Mouse (Mus musculus) thymus, postnatal 25 days (tissue): ENCODE results near the gene Klf4.

ENCODE experiments used
- DNase-seq: peaks from one replicate; pipeline ENCODE4 v3.0.0; 2022

Gene Klf4

GRCm38 (mm10) chr4:55532407-55533195, at the start of gene Klf4:
Gene Klf4 (minus strand): TSS chr4:55532466.
- peak; percentile 93 for DNase-seq

GRCm38 (mm10) chr4:55571432-55571831, 39.2 kb upstream of the Klf4 start:
- no peak for DNase-seq

- DNase-seq, result no peak
Observed at GRCm38 (mm10) chr4:55567986-55568385, 35.7 kb upstream of the Klf4 start.

GRCm38 (mm10) chr4:55567575-55567974, 35.3 kb upstream of the Klf4 start:
- DNase-seq, result no peak

- no peak for DNase-seq
Observed at GRCm38 (mm10) chr4:55564317-55564716, 32.1 kb upstream of the Klf4 start.

- no peak for DNase-seq
Observed at GRCm38 (mm10) chr4:55563050-55563449, 30.8 kb upstream of the Klf4 start.

- DNase-seq, result no peak
Observed at GRCm38 (mm10) chr4:55562062-55562461, 29.8 kb upstream of the Klf4 start.

- no peak for DNase-seq
Observed at GRCm38 (mm10) chr4:55546869-55547268, 14.6 kb upstream of the Klf4 start.

GRCm38 (mm10) chr4:55542753-55543152, 10.5 kb upstream of the Klf4 start:
- no peak for DNase-seq

GRCm38 (mm10) chr4:55541654-55542053, 9.4 kb upstream of the Klf4 start:
- no peak for DNase-seq

GRCm38 (mm10) chr4:55541221-55541620, 9.0 kb upstream of the Klf4 start:
- DNase-seq, result no peak

- DNase-seq, result no peak
Observed at GRCm38 (mm10) chr4:55535012-55535411, 2.7 kb upstream of the Klf4 start.

- DNase-seq, result no peak
Observed at GRCm38 (mm10) chr4:55534510-55534909, 2.2 kb upstream of the Klf4 start.

GRCm38 (mm10) chr4:55533803-55534254, 1.6 kb upstream of the Klf4 start:
- no peak for DNase-seq

GRCm38 (mm10) chr4:55533196-55533802, 1.0 kb upstream of the Klf4 start:
- DNase-seq, result no peak

- DNase-seq, result no peak
Observed at GRCm38 (mm10) chr4:55531856-55532406, 335 bp downstream of the Klf4 start.

GRCm38 (mm10) chr4:55531096-55531855, 990 bp downstream of the Klf4 start:
- peak; percentile 33 for DNase-seq

GRCm38 (mm10) chr4:55530731-55531095, 1.6 kb downstream of the Klf4 start:
- DNase-seq, result peak; percentile 17

GRCm38 (mm10) chr4:55530236-55530635, 2.0 kb downstream of the Klf4 start:
- DNase-seq, result peak; percentile 30

- no peak for DNase-seq
Observed at GRCm38 (mm10) chr4:55528404-55528803, 3.9 kb downstream of the Klf4 start.

- DNase-seq, result no peak
Observed at GRCm38 (mm10) chr4:55527931-55528330, 4.3 kb downstream of the Klf4 start.

GRCm38 (mm10) chr4:55526247-55527115, 5.8 kb downstream of the Klf4 start:
- DNase-seq, result no peak
